Mouse (Mus musculus): ENCODE measurements around the gene Rdh7. TPM values are rescaled to one million over a fixed set of nuclear protein-coding genes. Genes with fewer than 3 reads are reported as not detected.
"Not testable (repeated sequence)": the region's sequence is repeated elsewhere in the genome, so short reads cannot be mapped to it uniquely, and the experiment has no call there.

Rdh7 gene
- polyA plus RNA-seq, 1 experiment from 2014 or later = not detected

DNA sequence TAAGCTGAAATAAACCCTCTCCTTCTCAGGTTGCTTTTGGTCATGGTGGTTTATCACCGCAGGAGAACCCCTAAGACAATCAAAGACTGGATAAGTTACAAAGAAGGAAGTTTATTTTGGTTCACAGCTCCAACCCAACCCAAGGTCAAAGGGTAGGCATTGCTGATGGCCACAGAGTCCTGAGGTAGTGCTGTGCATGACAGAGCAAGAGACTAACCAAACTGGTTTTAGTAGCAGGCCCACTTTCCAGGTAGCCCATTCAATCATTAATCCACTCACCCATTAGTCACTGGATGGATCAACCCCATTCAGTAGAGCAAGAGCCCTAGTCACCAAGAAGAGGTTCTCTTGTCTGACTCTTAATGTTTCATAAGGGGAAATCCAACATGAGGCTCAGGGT is 33.6 kb upstream of the Rdh7 start:
- no peak overlapping the region for H3K4me3 ChIP-seq (ENCODE audit: low read depth, low read length)
- H3K9ac ChIP-seq (replicated peaks; ENCODE audit: low read depth, low read length) = no peak overlapping the region
- 0 out of 2 replicates have a peak, but pooled peaks cover 4% of the 10 kb centered on the region for H3K4me1 ChIP-seq (ENCODE audit: control insufficient read depth, insufficient read depth, low read length)
- no peak for ATAC-seq (ENCODE audit: insufficient number of reproducible peaks, insufficient read depth, low FRiP score, low read depth)
- no peaks in the 10 kb centered on the region for H3K36me3 ChIP-seq (ENCODE audit: control insufficient read depth, insufficient read depth, low read length)
- H3K27me3 ChIP-seq (ENCODE audit: control insufficient read depth, insufficient read depth, low read length) = no peaks in the 10 kb centered on the region
- 72% methylated on average over 1 of the region's 1 CpGs for WGBS
- H3K27ac ChIP-seq (ENCODE audit: low read length) = no peak overlapping the region
- H3K9me3 ChIP-seq (ENCODE audit: control insufficient read depth, low read depth, low read length) = no peaks in the 10 kb centered on the region
- H3K4me2 ChIP-seq (replicated peaks; ENCODE audit: low read depth, low read length) = no peak overlapping the region

DNA sequence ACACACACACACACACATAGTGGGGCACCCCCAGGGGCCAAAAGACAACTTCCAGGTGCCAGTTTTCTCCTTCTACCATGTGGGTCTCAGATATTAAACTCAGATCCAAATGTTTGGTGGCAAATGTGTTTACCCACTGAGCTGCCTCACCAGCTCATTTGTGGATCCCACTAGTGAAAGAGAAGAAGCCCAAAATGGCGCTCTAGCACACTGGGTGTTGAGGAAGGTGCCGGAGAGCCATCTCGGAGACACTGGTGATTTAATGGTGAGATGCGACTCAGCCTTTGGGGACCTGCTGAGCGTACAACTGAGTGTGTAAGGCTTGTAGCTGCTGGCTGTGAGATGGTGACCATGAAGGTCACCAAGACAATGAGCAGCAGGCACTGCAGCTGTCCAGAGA is 29.0 kb upstream of the Rdh7 start:
- no peak overlapping the region for H3K27ac ChIP-seq (ENCODE audit: low read length)
- WGBS = 93% methylated on average over 5 of the region's 5 CpGs

DNA sequence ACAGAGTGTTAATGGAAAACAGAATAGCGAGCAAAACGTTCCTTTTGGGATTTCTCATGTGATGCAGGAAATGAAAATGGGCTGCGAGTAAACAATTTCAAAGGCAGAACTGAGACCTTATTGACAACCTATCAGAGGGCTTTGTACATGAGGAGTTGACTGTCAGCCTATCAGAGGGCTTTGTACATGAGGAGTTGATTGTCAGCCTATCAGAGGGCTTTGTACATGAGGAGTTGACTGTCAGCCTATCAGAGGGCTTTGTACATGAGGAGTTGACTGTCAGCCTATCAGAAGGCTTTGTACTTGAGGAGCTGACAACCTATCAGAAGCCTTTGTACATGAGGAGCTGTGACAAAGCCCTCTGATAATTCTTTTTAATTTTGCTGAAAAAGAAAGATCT is 28.6 kb upstream of the Rdh7 start:
- ATAC-seq (ENCODE audit: insufficient number of reproducible peaks, insufficient read depth, low FRiP score, low read depth); H3K27me3 ChIP-seq (ENCODE audit: control insufficient read depth, insufficient read depth, low read length); H3K4me1 ChIP-seq (ENCODE audit: control insufficient read depth, insufficient read depth, low read length); H3K27ac ChIP-seq (ENCODE audit: low read length); H3K4me3 ChIP-seq (ENCODE audit: low read depth, low read length); H3K4me2 ChIP-seq (replicated peaks; ENCODE audit: low read depth, low read length); H3K9me3 ChIP-seq (ENCODE audit: control insufficient read depth, low read depth, low read length); H3K36me3 ChIP-seq (ENCODE audit: control insufficient read depth, insufficient read depth, low read length); H3K9ac ChIP-seq (replicated peaks; ENCODE audit: low read depth, low read length): not testable (repeated sequence)
- 83% methylated on average over 3 of the region's 3 CpGs for WGBS

More for the DNA sequence above, 29.0 kb upstream of the Rdh7 start:
- Histone ChIP-seq H3K4me1 (ENCODE audit: control insufficient read depth, insufficient read depth, low read length) (no peaks in the 10 kb centered on the region), H3K27me3 (ENCODE audit: control insufficient read depth, insufficient read depth, low read length) (no peaks in the 10 kb centered on the region), H3K36me3 (ENCODE audit: control insufficient read depth, insufficient read depth, low read length) (no peaks in the 10 kb centered on the region), H3K4me3 (ENCODE audit: low read depth, low read length) (no peak overlapping the region), H3K4me2 (replicated peaks; ENCODE audit: low read depth, low read length) (no peak overlapping the region), H3K9me3 (ENCODE audit: control insufficient read depth, low read depth, low read length) (no peaks in the 10 kb centered on the region), H3K9ac (replicated peaks; ENCODE audit: low read depth, low read length) (no peak overlapping the region)
- ATAC-seq (ENCODE audit: insufficient number of reproducible peaks, insufficient read depth, low FRiP score, low read depth) = no peak

- no peaks in the 10 kb centered on the region for H3K27me3 ChIP-seq (ENCODE audit: control insufficient read depth, insufficient read depth, low read length)
- no peaks in the 10 kb centered on the region for H3K9me3 ChIP-seq (ENCODE audit: control insufficient read depth, low read depth, low read length)
- WGBS = 90% methylated on average over 1 of the region's 1 CpGs
- no peak overlapping the region for H3K9ac ChIP-seq (replicated peaks; ENCODE audit: low read depth, low read length)
- H3K27ac ChIP-seq (ENCODE audit: low read length) = no peak overlapping the region
- H3K4me1 ChIP-seq (ENCODE audit: control insufficient read depth, insufficient read depth, low read length) = no peaks in the 10 kb centered on the region
- no peak overlapping the region for H3K4me3 ChIP-seq (ENCODE audit: low read depth, low read length)
- H3K36me3 ChIP-seq (ENCODE audit: control insufficient read depth, insufficient read depth, low read length) = no peaks in the 10 kb centered on the region
- no peak overlapping the region for H3K4me2 ChIP-seq (replicated peaks; ENCODE audit: low read depth, low read length)
- no peak for ATAC-seq (ENCODE audit: insufficient number of reproducible peaks, insufficient read depth, low FRiP score, low read depth)
These were observed 27.0 kb upstream of the Rdh7 start for GRCm38 (mm10) chr10:127915578-127915977.

- Histone ChIP-seq H3K27me3 (ENCODE audit: control insufficient read depth, insufficient read depth, low read length) (no peaks in the 10 kb centered on the region), H3K27ac (ENCODE audit: low read length) (no peak overlapping the region), H3K9ac (replicated peaks; ENCODE audit: low read depth, low read length) (no peak overlapping the region), H3K4me2 (replicated peaks; ENCODE audit: low read depth, low read length) (no peak overlapping the region), H3K4me1 (ENCODE audit: control insufficient read depth, insufficient read depth, low read length) (peaks cover 3% of the 10 kb centered on the region; the same call in 1 of the 2 replicates), H3K36me3 (ENCODE audit: control insufficient read depth, insufficient read depth, low read length) (no peaks in the 10 kb centered on the region), H3K4me3 (ENCODE audit: low read depth, low read length) (no peak overlapping the region), H3K9me3 (ENCODE audit: control insufficient read depth, low read depth, low read length) (no peaks in the 10 kb centered on the region)
- ATAC-seq (ENCODE audit: insufficient number of reproducible peaks, insufficient read depth, low FRiP score, low read depth) = no peak
These were observed 18.9 kb upstream of the Rdh7 start for GRCm38 (mm10) chr10:127907386-127907951.

DNA sequence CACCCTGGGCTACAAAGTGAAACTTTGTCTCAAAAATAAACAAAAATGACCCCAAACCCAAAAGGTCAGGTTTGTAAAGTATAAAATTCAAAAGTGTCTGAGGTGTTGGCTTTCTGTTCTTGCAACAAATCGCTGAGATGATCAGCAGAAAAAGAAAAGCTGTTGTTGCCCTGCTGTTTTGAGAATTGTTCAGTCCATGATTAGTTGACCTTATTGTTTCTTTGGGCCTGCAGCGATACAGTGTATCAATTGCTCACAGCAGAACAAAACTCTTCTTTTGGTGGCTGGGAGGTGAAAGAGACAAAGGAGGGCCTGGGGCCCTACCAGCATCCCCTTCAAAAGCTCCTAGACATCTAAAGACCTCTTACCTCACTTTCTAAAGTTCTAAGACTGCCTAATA is 17.5 kb upstream of the Rdh7 start:
- Histone ChIP-seq H3K4me1 (ENCODE audit: control insufficient read depth, insufficient read depth, low read length) (peaks cover 3% of the 10 kb centered on the region; the same call in 1 of the 2 replicates), H3K27me3 (ENCODE audit: control insufficient read depth, insufficient read depth, low read length) (no peaks in the 10 kb centered on the region), H3K27ac (ENCODE audit: low read length) (no peak overlapping the region), H3K9ac (replicated peaks; ENCODE audit: low read depth, low read length) (no peak overlapping the region), H3K9me3 (ENCODE audit: control insufficient read depth, low read depth, low read length) (no peaks in the 10 kb centered on the region), H3K36me3 (ENCODE audit: control insufficient read depth, insufficient read depth, low read length) (no peaks in the 10 kb centered on the region), H3K4me3 (ENCODE audit: low read depth, low read length) (no peak overlapping the region), H3K4me2 (replicated peaks; ENCODE audit: low read depth, low read length) (no peak overlapping the region)
- no peak for ATAC-seq (ENCODE audit: insufficient number of reproducible peaks, insufficient read depth, low FRiP score, low read depth)
- WGBS = 82% methylated on average over 2 of the region's 2 CpGs

DNA sequence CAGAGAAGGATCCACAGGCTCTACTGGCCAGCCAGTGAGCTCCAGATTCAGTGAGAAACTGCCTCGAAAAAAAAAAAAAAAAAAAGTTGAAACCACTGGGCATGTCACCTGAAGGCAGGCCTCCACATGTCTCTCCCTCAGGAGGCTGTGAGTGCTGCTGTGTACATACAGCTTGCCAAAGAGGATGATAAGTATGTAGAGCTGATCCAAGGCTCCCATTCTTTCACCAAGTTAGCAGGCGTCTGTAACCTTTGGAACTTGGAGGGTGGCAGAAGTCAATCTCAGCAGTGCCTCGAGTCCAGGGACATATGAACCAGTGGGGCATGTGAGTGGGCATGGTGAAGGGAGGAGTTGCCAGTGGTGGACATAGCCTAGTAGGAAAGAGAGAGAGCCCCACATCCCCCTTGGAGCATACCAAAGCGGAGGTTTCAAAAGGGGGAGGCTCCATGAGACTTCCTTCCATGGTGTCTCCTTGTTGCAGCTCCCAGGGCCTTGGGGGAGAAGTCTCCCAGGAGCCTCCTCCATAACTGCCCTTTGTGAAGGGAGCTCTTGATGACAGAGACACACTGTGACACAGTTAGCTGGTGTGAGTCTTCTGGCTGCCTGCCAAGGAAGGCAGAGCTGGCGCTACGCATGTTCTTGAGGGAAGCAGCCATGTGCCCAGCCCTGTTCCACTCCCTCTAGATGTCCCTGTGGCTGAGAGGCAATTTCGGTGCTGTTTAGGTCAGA is 16.3 kb upstream of the Rdh7 start:
- no peak overlapping the region for H3K4me3 ChIP-seq (ENCODE audit: low read depth, low read length)
- H3K27me3 ChIP-seq (ENCODE audit: control insufficient read depth, insufficient read depth, low read length) = no peaks in the 10 kb centered on the region
- H3K4me2 ChIP-seq (replicated peaks; ENCODE audit: low read depth, low read length) = no peak overlapping the region
- H3K4me1 ChIP-seq (ENCODE audit: control insufficient read depth, insufficient read depth, low read length) = peaks cover 3% of the 10 kb centered on the region; the same call in 1 of the 2 replicates
- 54% methylated on average over 7 of the region's 7 CpGs for WGBS
- no peak overlapping the region for H3K9ac ChIP-seq (replicated peaks; ENCODE audit: low read depth, low read length)
- no peaks in the 10 kb centered on the region for H3K36me3 ChIP-seq (ENCODE audit: control insufficient read depth, insufficient read depth, low read length)
- H3K27ac ChIP-seq (ENCODE audit: low read length) = peak overlapping the region; percentile 10; the same call in 1 of the 2 replicates
- no peaks in the 10 kb centered on the region for H3K9me3 ChIP-seq (ENCODE audit: control insufficient read depth, low read depth, low read length)
- ATAC-seq (ENCODE audit: insufficient number of reproducible peaks, insufficient read depth, low FRiP score, low read depth) = peak; percentile 80; the same call in 1 of the 2 replicates

DNA sequence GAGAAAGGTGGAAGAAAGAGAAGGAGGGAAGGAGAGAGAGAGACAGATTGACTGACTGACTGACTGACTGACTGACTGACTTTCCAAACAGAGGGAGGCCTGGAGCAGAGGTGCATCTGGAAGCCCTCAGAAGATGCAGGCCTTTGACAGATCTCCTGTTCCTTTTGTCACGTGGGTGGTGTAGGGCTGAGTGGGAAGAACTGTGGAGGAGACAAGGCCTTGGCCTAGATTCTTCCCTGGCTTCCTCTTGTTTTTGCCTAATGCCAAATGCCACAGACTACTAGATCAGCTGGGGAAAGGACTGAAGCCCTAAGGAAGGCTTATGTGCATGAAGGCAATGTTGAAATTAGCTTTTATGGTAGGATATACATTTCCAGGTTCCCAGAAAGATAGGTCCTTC is 14.5 kb upstream of the Rdh7 start:
- no peak for ATAC-seq (ENCODE audit: insufficient number of reproducible peaks, insufficient read depth, low FRiP score, low read depth)
- no peaks in the 10 kb centered on the region for H3K36me3 ChIP-seq (ENCODE audit: control insufficient read depth, insufficient read depth, low read length)
- no peak overlapping the region for H3K4me2 ChIP-seq (replicated peaks; ENCODE audit: low read depth, low read length)
- H3K9me3 ChIP-seq (ENCODE audit: control insufficient read depth, low read depth, low read length) = no peaks in the 10 kb centered on the region
- H3K4me1 ChIP-seq (ENCODE audit: control insufficient read depth, insufficient read depth, low read length) = peaks cover 3% of the 10 kb centered on the region; the same call in 1 of the 2 replicates
- H3K9ac ChIP-seq (replicated peaks; ENCODE audit: low read depth, low read length) = no peak overlapping the region
- 68% methylated on average over 1 of the region's 1 CpGs for WGBS
- H3K27ac ChIP-seq (ENCODE audit: low read length) = no peak overlapping the region
- no peaks in the 10 kb centered on the region for H3K27me3 ChIP-seq (ENCODE audit: control insufficient read depth, insufficient read depth, low read length)
- H3K4me3 ChIP-seq (ENCODE audit: low read depth, low read length) = no peak overlapping the region
